ENCODE assay signal across 7 mouse cellular contexts in genomic region chr4:148591171-148591630, GRCm38 (mm10). TPM values are rescaled to one million over a fixed set of nuclear protein-coding genes. Genes with fewer than 3 reads are reported as not detected.
A peak's percentile ranks its signal among the peaks of the same experiment; 100 is the strongest.
DNase-seq lines count a peak whose midpoint lies in the region; ATAC-seq lines count a peak whose summit lies in the region.

Srm (plus strand) TSS chr4:148591503.

- H3K27me3 ChIP-seq in intestine, embryonic 15.5 days (replicated peaks), result no peaks in the 10 kb centered on the region
- H3K27me3 ChIP-seq in midbrain, embryonic 10.5 days (ENCODE audit: low read depth, poor library complexity, severe bottlenecking), result no peaks in the 10 kb centered on the region

- peak within 1 kb of the TSS; percentile 82 for H3K4me2 ChIP-seq in intestine, embryonic 15.5 days (replicated peaks)

- intact Hi-C loops in left cerebral cortex, postnatal 25 days (cut with DNase I), result no loop called here

- H3K9ac ChIP-seq in intestine, embryonic 15.5 days, result peak within 1 kb of the TSS; percentile 76

- H3K36me3 ChIP-seq in intestine, embryonic 15.5 days, result peaks cover 29% of the 10 kb centered on the region
- H3K36me3 ChIP-seq in midbrain, embryonic 10.5 days, result peaks cover 38% of the 10 kb centered on the region

- H3K4me3 ChIP-seq in intestine, embryonic 15.5 days (replicated peaks), result peak within 1 kb of the TSS; percentile 90
- H3K4me3 ChIP-seq in midbrain, embryonic 10.5 days, result peak within 1 kb of the TSS; percentile 98

- H3K27ac ChIP-seq in intestine, embryonic 15.5 days, result peak within 1 kb of the TSS; percentile 79
- H3K27ac ChIP-seq in midbrain, embryonic 10.5 days (replicated peaks), result peak within 1 kb of the TSS; percentile 93

- H3K9me3 ChIP-seq in intestine, embryonic 15.5 days, result no peaks in the 10 kb centered on the region
- H3K9me3 ChIP-seq in midbrain, embryonic 10.5 days (replicated peaks), result no peaks in the 10 kb centered on the region

- DNase-seq in adrenal gland, adult 18-20 months (ENCODE audit: low spot score in 2 of 2), result peak; percentile 92 to 95
- peak; percentile 99 for DNase-seq in embryo, embryonic 11 days
- DNase-seq in gastrocnemius, postnatal 25 days, result peak; percentile 99
- DNase-seq in left cerebral cortex, postnatal 25 days (ENCODE audit: low spot score in 2 of 2), result peak; percentile 98 to 99
- peak; percentile 97 for DNase-seq in midbrain, embryonic 10.5 days (ENCODE audit: low spot score)
- DNase-seq in right cerebral cortex, postnatal 4 days, result peak; percentile 95

- peak; percentile 99 for ATAC-seq in intestine, embryonic 15.5 days

- peaks cover 12% of the 10 kb centered on the region for H3K4me1 ChIP-seq in intestine, embryonic 15.5 days (replicated peaks)
- H3K4me1 ChIP-seq in midbrain, embryonic 10.5 days, result peaks cover 25% of the 10 kb centered on the region

- under 1% methylated on average over 49 of the region's 50 CpGs for WGBS in intestine, embryonic 15.5 days
- WGBS in midbrain, embryonic 10.5 days, result 1% methylated on average over 50 of the region's 50 CpGs

RNA-seq across cellular contexts. Expression of gene Srm, which starts in this region (rescaled TPM):
- total RNA-seq in adrenal gland, adult 18-20 months (2021), result 10 to 100 TPM; 53.3 to 73.6 TPM
- total RNA-seq in gastrocnemius, postnatal 25 days (2021), result 10 to 100 TPM; 12.4 to 14.7 TPM
- 207 and 224 TPM in 2 replicates for polyA plus RNA-seq in intestine, embryonic 15.5 days (2015; fragmentation: Nextera tagmentation; extraction: Ambion mirVana)
- total RNA-seq in left cerebral cortex, postnatal 25 days (2021), result 10 to 100 TPM; 70.5 to 82.3 TPM
- 191 and 236 TPM in 2 replicates for polyA plus RNA-seq in midbrain, embryonic 10.5 days (2016; fragmentation: Nextera tagmentation; extraction: Ambion mirVana)

Comparison
In these comparisons a context has a peak if more than half of its experiments do, and no peak if none do; other contexts are left out.
1. Peak in every context shown above with its lines: DNase-seq, ATAC-seq, H3K4me3 ChIP-seq and H3K27ac ChIP-seq.